Mouse (Mus musculus): ENCODE data around the gene Gm6899.

Gm6899 gene

DNA sequence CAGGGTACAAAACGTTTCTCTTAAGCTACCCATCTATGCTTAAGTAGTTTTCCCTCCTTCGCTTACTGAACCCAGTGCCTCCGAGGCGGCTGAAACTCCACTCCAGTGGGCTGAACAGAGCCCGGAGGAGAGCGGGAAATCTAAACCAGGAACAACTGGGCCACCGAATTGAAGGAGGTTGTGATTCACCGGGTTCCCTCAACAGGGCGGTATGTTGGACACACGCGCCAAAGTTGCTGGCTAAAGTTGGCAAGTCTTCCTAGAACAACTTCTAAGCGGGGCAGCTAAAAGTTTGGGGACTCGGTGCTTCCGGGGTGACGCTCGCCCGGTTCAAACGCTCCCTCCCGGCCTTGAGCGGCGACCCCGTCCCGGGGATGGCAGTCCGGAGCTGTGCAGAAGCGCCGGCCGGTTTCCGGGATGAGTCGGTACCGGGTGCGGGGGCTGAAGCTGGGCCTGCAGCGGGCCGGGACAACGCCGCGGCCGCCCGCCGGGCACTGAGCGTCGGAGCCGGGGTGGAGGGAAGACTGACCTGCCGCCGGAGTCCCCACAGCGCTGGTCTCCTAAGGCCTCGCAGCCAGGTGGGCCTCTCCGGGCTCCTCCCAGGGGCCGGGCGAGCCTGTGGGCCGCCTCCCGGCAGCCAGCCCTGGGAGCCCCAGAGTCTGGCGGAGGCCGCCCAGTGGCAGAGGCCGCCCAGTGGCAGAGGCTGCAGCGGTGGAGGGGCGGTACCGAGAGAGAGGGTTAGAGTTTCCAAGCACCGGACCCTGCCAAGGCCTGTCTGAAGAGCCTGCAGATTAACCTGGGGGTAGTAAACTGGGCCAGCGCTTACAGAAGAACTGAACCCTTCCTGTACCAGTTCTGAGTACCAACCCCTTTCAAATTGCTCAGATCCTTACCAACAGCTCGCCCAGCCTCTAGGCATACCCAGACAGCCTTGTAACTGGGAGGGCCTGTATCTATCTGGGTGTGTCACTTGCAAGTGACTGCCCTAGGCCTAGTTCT lies at the start of gene Gm6899, which contains the start of gene Vrk2:
Gm6899 (plus strand) TSS at position 181 of the 999 bp plus-strand sequence.
Vrk2 (minus strand) TSS at position 939 of the 999 bp plus-strand sequence.
- peak; percentile 81 for DNase-seq

- DNase-seq: no peak
Observed at GRCm38 (mm10) chr11:26551551-26551950, 41.5 kb upstream of the Gm6899 start.

DNA sequence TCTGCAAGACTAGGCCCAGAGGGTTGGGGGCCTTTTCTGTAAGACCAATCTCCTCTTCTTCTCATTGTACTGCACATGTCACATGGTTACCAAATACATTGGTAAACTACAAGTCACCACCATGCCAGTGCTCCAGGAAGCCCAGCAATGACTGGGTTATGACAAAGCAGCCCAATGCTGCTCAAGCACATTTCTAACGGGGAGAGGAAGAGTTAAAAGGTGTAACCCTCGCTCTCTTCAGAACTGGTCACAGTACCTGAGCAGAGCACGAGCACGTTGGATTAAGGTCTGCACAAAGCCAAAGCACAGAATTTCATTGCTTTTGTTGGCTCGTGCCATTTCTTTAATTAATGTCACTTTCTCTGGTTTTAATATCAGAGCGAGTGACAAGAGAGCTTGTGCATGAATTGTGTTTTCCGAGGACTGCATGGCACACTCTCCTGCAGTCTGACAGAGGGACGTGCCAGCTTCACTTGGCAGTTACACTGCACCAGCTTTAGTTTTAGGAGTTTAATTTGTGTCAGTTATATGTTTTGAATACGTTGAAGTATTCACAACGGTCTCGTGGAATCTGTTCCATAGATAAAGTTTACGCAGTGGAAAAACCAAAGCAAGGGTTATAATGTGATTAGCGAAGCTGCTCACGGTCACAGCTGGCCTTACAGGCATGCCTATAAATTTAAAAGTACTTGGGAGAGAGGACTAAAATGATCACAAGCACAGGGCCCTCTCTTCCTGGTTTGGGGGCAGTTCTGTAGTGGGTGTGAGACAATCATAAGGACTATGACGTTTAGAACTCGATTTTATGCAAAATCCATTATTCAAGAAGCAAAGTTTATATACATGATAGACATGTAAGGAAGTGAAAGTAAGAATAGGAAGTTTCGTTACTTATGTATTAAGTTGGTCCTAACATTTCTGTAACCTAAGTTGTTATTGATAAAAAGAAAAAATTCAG lies 7.4 kb upstream of the Gm6899 start:
- no peak for DNase-seq

DNA sequence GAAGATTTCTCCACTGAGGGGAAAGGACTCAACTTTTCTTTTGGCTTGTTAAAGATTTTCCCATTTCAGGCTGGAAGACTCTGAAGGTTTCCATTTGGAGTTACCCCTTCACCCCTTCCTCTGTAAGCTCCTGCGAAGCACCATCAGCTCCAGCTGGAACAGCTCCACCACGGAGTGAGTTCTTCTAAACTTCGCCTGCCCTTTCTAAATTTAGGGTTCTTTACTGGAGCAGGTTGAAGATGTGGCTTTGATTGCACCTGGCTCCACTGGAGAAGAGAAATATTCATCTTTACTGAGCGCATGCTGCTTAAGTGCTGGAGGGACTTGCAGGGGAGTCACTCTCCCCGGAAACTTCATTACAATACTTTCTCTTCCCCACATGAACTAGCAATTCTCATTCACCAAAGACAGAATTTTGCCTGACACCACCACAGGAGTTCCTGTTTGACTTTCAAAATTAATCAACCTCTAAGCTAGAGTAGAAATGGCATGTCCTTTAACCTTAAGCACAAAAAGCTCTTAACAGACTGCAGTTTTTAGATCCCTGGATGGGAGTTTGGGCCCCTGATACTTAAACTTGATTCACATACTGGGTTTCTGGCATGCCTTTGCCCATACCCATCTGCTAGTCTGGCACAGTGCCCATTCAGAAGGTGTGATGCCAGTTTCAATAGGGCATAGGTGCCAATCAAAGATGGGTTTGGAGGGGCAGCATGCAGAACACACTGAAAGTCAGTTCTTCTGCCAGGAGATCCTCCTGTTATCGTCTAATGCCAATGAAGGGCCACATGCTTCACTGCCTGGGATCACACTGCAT lies 6.5 kb upstream of the Gm6899 start:
- DNase-seq: peak; percentile 9

GRCm38 (mm10) chr11:26587184-26587524 lies 5.9 kb upstream of the Gm6899 start:
- no peak for DNase-seq

- no peak for DNase-seq
Observed at GRCm38 (mm10) chr11:26592395-26593053, 517 bp upstream of the Gm6899 start.

- no peak for DNase-seq
Observed at GRCm38 (mm10) chr11:26594487-26594886, 1.4 kb downstream of the Gm6899 start.

- DNase-seq: no peak
Observed at GRCm38 (mm10) chr11:26596186-26596585, 3.1 kb downstream of the Gm6899 start.

DNA sequence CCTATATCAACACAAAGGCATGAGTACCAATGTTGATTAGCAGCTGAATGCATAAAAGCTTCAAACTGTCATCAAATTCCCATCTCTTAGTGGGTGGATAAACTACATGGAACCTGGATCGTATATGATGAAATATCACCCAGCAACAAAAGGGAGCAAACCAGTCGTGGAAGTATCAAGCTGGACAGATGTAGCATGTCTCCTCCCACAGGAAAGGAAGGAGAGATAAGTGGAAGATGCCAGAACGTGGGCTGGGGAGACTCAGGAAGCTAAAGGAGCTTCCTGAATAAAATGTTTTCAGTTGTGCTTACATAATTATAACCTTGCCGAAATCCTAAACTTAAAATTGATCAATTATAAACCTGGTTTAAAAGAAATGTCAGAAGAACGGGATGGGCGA lies 4.1 kb downstream of the Gm6899 start:
- DNase-seq: no peak

DNA sequence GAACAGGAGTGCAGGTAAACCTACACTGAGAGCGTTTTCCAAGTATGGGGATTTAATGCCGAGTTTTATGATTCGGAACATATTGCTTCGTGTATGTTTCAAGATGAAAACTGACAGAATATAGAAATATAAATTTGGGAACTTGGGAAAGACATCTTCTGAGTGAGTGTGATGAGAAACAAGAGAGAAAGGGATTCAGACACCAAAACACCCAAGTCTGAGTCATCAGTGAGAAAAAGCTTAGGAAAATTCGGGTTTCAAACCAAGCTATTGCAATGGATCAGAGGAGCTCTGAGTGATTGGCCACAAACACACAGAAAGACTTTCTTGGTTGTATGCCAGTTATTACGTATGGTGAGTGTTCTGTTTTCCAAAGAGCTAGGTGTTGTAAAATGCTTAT lies 4.7 kb downstream of the Gm6899 start:
- DNase-seq: no peak

DNA sequence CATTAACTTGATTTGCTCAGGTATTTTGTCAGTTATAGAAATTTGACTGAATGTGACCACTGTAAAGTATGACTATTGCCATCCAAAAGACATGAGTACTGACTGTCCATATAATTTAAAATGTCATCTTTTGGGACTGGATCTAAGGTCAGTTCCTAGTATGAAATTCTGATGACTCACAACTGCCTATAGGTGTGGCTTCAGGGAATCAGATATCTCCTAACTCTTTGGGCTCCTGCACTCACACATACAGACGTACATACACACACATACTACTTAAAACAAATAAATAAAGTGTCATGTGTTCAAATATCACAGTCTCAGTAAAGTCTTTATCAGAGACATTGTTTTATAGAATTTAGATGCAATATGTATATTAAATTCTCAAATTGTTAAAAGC lies 5.8 kb downstream of the Gm6899 start:
- no peak for DNase-seq

- no peak for DNase-seq
Observed at GRCm38 (mm10) chr11:26600692-26601091, 7.7 kb downstream of the Gm6899 start.

DNA sequence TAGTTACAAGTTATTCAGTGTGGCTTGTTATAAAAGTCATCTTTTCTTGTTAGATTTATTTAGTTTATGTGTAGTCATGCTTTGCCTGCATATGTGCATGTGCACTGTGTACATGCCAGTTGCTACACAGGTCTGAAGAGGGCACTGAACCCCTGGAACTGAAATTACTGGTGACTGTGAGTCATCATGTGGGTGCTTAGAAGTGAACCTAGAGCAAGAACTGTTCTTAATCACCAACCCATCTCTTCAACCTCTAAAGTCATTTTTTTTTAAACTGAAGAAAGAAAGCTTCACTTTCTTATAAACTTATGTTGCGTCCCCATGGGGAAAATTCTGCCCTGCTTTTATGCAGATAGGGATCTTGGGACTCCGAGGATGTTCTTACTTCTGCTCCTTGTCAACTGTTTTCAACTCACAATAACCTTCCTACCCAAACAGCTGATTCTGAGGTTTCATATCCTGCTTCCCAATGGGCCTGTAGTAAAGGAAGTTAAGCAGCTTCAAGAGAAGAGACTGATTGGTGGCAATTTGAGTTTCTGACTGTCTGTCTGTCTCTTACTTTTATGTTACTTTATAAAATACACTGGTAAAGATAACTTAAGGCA lies 8.6 kb downstream of the Gm6899 start:
- DNase-seq: no peak

DNA sequence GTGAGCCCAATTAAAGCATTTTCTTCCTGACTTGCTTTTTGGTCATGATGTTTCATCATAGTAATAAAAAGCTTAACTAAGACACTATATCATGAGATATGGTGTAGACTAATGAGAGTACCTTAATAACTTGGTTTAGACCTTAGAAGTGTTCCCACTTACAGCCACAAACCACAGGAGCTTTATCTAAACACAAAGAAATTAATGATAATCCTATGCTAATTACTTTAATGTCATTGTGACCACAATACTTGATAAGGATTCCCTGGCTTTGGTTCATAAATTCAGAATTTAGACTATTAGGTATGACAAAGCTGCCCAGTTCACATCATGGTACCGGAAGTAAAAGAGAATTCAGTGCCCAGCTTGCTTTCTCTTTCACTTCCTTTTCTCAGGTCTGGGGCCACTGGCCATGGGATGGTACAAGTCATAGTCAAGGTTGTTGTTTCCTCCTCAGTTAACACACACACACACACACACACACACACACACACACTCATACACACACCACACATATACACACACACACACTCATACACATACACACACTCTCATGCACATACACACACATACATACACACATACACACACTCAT lies 11.1 kb downstream of the Gm6899 start:
- no peak for DNase-seq

DNA sequence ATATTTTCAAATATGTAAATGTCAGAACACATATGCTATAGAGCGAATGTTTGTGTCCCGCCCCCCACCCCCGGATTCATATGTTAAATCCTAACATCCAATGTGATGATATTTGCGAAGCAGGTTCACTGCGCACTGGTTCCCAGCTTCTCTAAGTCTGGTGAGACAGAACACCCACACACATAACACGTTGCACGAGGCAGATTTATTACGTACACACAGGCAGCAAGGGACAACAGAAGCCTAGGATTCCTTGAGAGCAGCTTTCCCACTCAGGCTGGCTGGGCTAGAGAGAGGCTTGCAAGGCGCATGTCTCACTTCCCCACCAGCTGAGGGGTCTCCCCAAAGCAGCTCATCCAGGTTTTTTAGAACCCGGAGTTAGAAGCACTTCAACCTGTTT lies 15.8 kb downstream of the Gm6899 start:
- no peak for DNase-seq

DNA sequence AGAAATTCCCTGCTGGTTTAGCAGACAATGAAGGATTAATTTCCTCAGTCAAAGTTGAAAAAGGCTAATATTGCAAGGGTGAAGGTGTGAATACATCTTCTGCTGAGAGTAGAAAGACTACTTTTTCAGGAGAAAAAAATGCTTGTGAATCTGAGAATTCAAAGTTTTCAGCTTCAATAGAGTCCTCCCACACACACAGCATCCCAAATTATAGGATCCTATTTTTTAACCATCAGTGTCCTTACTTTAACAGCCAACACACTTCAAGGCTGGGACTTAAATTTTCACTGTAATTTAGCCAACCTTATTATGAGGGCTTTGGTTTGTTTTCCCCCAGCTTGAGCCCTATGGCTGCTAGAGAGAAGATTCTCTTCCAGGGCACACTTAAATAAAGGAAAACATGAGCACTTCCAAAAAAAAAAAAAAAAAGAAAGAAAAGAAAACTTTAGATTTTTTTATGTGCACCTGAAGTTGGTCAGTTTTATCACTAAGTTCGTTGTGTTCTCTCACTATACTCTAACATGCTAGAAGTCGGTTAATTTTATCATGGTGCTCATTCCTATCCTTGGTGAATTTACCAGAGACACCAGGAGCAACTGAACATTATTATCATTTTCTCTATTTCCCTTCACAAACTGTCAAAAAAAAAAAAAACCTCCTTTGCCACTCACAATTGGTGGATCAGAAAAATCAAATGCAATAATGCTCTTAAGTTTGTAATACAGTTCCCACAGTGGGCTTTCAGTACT lies 25.6 kb downstream of the Gm6899 start:
- no peak for DNase-seq

DNA sequence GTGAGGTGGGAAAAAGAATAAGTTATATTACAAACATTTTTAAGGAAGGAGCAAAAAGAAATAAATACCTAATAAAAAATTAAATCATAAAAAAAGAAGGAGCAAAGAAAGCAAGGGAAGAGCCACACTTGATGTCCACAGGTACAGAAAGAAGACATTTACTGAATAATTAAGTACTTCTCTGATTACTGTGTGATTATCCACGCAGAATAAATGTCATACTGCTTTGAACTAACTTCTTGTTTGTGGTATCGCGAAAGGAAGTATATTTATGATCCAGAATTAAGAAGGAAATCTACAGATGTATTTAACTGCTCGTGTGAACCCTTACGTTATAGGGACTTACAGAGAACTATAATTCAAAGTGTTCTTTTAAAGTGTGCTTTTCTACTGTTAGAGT lies 29.7 kb downstream of the Gm6899 start:
- DNase-seq: no peak

DNA sequence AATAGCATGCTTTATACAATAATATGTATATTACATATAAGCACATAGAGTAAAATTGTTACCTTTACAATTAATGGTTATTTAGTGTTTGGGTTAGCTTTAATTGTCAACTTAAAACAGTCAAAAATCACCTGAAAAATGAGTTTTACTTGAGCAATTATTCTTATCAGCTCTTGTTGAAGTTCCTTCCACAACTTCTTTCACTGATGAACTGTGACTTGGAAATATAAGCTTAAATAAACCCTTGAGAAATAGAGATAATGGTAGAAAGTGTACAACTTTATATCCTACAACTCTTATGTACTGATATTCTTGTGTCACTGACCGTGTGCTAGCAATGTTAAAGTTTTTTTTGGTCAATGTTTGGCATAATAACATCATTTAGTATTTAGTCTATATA lies 43.2 kb downstream of the Gm6899 start:
- DNase-seq: no peak

DNA sequence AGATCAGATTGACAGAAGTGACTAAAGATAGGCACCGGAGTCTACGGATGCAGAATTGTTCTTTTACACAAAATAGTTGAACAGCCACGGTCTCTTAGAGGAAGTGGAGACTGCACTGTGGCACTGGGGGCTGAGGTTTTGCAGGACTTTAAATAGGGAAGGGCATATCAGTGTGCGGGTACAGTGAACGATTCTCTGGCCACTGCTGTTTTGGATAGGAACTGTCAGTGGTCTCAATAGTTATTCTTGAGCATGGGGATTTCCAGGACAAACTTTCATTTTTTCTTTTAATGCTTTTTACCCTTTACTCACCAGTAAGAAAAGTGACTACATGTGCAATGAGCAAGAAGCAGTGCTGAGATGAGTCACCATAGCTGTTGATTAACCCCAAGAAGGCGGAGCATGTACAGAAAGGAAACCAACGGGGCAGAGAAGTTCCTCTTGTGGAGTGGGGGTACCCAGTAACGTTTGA lies 47.3 kb downstream of the Gm6899 start:
- DNase-seq: peak; percentile 4

DNA sequence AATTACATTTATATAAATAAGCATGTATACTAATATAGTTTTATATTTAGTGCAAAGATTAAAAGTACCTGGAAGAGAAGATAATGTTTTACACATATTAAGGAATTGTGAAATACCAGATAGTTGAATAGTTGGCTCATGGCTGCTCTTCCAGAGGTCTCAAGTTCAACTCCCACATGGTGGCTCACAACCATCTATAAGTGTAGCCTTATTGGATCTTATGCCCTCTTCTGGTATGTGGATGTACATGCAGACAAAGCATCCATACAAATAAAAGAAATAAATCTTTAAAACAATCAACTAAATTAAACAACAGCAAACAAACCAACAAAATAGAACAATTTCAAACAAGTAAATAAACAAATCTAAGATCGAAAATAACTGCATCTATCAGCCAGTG lies 49.1 kb downstream of the Gm6899 start:
- DNase-seq: no peak
